Mouse (Mus musculus) liver, adult 2 months (tissue): ENCODE results near the gene Tenm3.

Source experiments
- CTCF ChIP-seq: fragments of 200-500 bp; IDR thresholded peaks from 2 replicates; pipeline ENCODE4 v1.5.1; 2011; ENCODE audit warnings: low read depth, low read length, control low read depth
- POLR2A ChIP-seq: fragments of 200-500 bp; IDR thresholded peaks from 2 replicates; pipeline ENCODE4 v1.6.1; 2011; ENCODE audit warnings: low read length, control low read depth; ENCODE audit not compliant: insufficient read depth; ENCODE audit errors: extremely low read depth

DNA sequence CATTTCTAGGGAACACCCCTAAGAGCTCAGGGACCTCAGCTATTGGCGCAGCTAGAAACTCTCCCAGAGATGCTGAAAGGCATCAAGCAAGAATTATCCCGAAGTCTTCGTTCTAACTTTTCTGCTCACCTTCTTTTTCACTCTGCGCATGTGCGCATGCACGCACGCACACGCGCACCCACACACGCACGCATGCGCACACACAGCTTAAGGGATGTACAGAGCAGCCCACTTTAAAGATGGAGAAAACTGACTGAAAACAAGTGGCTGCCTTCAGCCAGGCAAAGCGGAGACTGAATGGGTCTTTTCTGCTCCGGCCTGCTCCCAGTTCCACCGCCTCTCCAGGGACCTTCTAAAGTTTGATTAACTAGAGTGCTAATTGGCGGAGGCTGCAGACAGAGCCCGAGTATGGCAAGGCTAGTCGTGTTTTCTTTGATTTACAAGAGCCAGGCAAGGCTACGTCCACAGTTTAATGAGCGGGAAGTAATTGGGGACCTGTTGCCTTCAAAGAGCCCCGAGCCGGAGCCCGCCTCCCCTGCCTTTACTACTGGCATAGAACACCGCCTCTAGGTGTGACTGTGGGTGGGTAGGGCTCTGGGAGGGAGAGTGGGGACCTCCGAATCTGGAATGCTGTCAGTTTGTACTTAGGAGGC, 623.1 kb downstream of the Tenm3 start:
- TF ChIP-seq POLR2A (no peak), CTCF (no peak)
